Mouse (Mus musculus) liver, postnatal 0 days (tissue): ENCODE data around the gene Mrpl38.

Experiments used
- CTCF ChIP-seq: sonication (generic); IDR thresholded peaks from 2 replicates; pipeline ENCODE4 v1.5.1; 2016; ENCODE audit warnings: antibody characterized with exemption, low read depth
- EP300 ChIP-seq: IDR thresholded peaks from 2 replicates; pipeline ENCODE4 v1.6.1; 2016; ENCODE audit warnings: antibody characterized with exemption, low read depth, mild to moderate bottlenecking

- peak; percentile 40 for TF ChIP-seq CTCF
- TF ChIP-seq EP300: no peak
Observed at GRCm38 (mm10) chr11:116086258-116087193, 52.1 kb downstream of the Mrpl38 start, which contains the start of gene Wbp2.
